Mouse (Mus musculus): Measurements from ENCODE around the gene Sorl1. TPM values are rescaled to one million over a fixed set of nuclear protein-coding genes. Genes with fewer than 3 reads are reported as not detected.

Gene Sorl1
- polyA plus RNA-seq (2015; fragmentation: Nextera tagmentation; extraction: Ambion mirVana) = 2.8 and 3.6 TPM in 2 replicates

DNA sequence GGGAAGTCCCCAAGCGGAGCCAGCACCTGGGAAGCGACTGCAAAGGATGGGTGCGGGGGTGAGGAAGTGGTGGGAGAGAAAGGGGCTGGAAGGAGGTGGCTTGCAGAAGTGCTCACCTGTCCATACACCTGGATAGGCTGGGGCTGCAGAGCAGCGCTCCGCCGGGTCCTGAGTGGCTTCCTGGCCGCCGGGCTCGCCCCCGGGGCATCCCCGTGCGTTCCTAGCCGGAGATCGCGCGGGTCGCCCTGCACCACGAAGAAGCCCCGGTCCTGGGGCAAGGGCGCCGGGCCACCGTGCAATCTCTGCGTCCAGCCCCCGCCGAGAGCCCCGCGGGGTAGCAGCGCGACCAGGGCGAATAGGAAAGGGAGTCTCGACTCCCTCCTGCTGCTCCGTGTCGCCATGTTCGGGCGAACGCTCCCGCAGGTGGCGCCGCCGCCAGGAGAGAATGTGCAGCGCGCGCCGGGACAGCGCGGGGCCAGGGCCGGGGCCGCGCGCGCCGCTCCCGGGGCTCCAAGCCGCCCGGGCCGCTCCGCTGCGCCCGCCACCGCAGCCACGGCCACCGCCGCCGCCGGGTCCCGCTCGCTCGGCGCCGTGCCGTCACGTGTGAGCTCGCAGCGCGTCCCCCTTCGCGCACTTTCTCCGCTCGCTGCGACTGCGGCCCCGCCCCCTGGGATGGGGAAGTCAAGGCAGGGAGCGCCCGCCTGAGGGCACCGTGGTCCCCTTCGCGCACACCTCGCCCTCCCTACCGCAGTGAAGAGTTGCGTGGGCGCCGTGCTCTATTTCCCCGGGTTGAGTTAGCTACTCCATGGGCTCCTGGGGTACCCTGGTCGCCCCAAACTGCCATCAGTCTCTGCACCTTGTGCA is at the start of gene Sorl1:
Gene Sorl1, minus strand, starts transcription at position 585 of the 864 bp plus-strand sequence.
- Histone ChIP-seq H3K27me3 (replicated peaks; ENCODE audit: control insufficient read depth, insufficient read depth, low read length) (no peaks in the 10 kb centered on the region), H3K9ac (ENCODE audit: low read depth, low read length) (peak within 1 kb of the TSS; percentile 69), H3K9me3 (ENCODE audit: control insufficient read depth) (no peaks in the 10 kb centered on the region), H3K4me3 (ENCODE audit: low read depth, low read length) (peak within 1 kb of the TSS; percentile 93), H3K27ac (ENCODE audit: low read depth, low read length) (peak within 1 kb of the TSS; percentile 50; the same call in 1 of the 2 replicates), H3K4me2 (replicated peaks; ENCODE audit: low read depth) (peak within 1 kb of the TSS; percentile 97), H3K4me1 (replicated peaks; ENCODE audit: control insufficient read depth, insufficient read depth, low read length) (no peaks in the 10 kb centered on the region), H3K36me3 (ENCODE audit: control insufficient read depth, insufficient read depth) (no peaks in the 10 kb centered on the region)
- WGBS = under 1% methylated on average over 86 of the region's 94 CpGs
- peak; percentile 77 for TF ChIP-seq CTCF (IDR thresholded peaks at IDR 0.05; ENCODE audit: low read depth)
- ATAC-seq = peak; percentile 79

GRCm38 (mm10) chr9:42173781-42174180 is 49.7 kb upstream of the Sorl1 start:
- H3K9me3 ChIP-seq (ENCODE audit: control insufficient read depth) = no peaks in the 10 kb centered on the region
- H3K4me1 ChIP-seq (replicated peaks; ENCODE audit: control insufficient read depth, insufficient read depth, low read length) = no peaks in the 10 kb centered on the region
- H3K27me3 ChIP-seq (replicated peaks; ENCODE audit: control insufficient read depth, insufficient read depth, low read length) = no peaks in the 10 kb centered on the region
- 75% methylated on average over 3 of the region's 3 CpGs for WGBS
- no peaks in the 10 kb centered on the region for H3K36me3 ChIP-seq (ENCODE audit: control insufficient read depth, insufficient read depth)
- TF ChIP-seq CTCF (IDR thresholded peaks at IDR 0.05; ENCODE audit: low read depth) = no peak
- H3K27ac ChIP-seq (ENCODE audit: low read depth, low read length) = no peak overlapping the region
- no peak overlapping the region for H3K9ac ChIP-seq (ENCODE audit: low read depth, low read length)
- H3K4me2 ChIP-seq (replicated peaks; ENCODE audit: low read depth) = no peak overlapping the region
- ATAC-seq = no peak
- H3K4me3 ChIP-seq (ENCODE audit: low read depth, low read length) = no peak overlapping the region

GRCm38 (mm10) chr9:42169491-42169890 is 45.4 kb upstream of the Sorl1 start:
- Histone ChIP-seq H3K27ac (ENCODE audit: low read depth, low read length) (no peak overlapping the region), H3K9me3 (ENCODE audit: control insufficient read depth) (no peaks in the 10 kb centered on the region), H3K4me1 (replicated peaks; ENCODE audit: control insufficient read depth, insufficient read depth, low read length) (no peaks in the 10 kb centered on the region), H3K9ac (ENCODE audit: low read depth, low read length) (no peak overlapping the region), H3K27me3 (replicated peaks; ENCODE audit: control insufficient read depth, insufficient read depth, low read length) (no peaks in the 10 kb centered on the region), H3K4me2 (replicated peaks; ENCODE audit: low read depth) (no peak overlapping the region), H3K4me3 (ENCODE audit: low read depth, low read length) (no peak overlapping the region), H3K36me3 (ENCODE audit: control insufficient read depth, insufficient read depth) (no peaks in the 10 kb centered on the region)
- WGBS = 86% methylated on average over 8 of the region's 8 CpGs
- no peak for TF ChIP-seq CTCF (IDR thresholded peaks at IDR 0.05; ENCODE audit: low read depth)
- ATAC-seq = no peak

DNA sequence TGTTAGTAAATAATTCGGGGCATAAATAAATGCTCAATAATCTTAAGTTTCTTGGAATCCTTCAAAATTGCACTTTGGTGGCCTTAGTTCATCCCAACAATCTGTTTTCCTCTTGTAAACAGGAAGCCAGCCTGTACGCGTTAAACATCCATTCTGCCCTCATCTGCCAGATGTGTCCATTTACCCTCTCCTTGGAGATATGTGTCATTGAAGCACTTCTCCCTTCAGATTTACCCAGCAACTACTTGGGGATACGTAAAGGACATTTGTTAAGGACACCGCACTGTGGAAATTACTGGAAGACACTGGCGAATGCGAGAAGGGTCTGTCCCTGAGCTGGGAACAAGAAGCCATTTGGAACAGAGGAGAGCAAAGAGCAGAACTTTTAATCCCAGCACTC is 44.9 kb upstream of the Sorl1 start:
- WGBS = 83% methylated on average over 7 of the region's 7 CpGs
- H3K9ac ChIP-seq (ENCODE audit: low read depth, low read length) = no peak overlapping the region
- H3K9me3 ChIP-seq (ENCODE audit: control insufficient read depth) = no peaks in the 10 kb centered on the region
- no peak overlapping the region for H3K4me3 ChIP-seq (ENCODE audit: low read depth, low read length)
- no peaks in the 10 kb centered on the region for H3K27me3 ChIP-seq (replicated peaks; ENCODE audit: control insufficient read depth, insufficient read depth, low read length)
- no peaks in the 10 kb centered on the region for H3K36me3 ChIP-seq (ENCODE audit: control insufficient read depth, insufficient read depth)
- no peak for TF ChIP-seq CTCF (IDR thresholded peaks at IDR 0.05; ENCODE audit: low read depth)
- H3K4me1 ChIP-seq (replicated peaks; ENCODE audit: control insufficient read depth, insufficient read depth, low read length) = no peaks in the 10 kb centered on the region
- no peak overlapping the region for H3K4me2 ChIP-seq (replicated peaks; ENCODE audit: low read depth)
- ATAC-seq = no peak
- no peak overlapping the region for H3K27ac ChIP-seq (ENCODE audit: low read depth, low read length)

GRCm38 (mm10) chr9:42164930-42165329 is 40.8 kb upstream of the Sorl1 start:
- 74% methylated on average over 2 of the region's 2 CpGs for WGBS
- no peak for ATAC-seq
- H3K9me3 ChIP-seq (ENCODE audit: control insufficient read depth) = no peaks in the 10 kb centered on the region
- H3K27me3 ChIP-seq (replicated peaks; ENCODE audit: control insufficient read depth, insufficient read depth, low read length) = no peaks in the 10 kb centered on the region
- no peak overlapping the region for H3K4me3 ChIP-seq (ENCODE audit: low read depth, low read length)
- H3K27ac ChIP-seq (ENCODE audit: low read depth, low read length) = no peak overlapping the region
- H3K4me2 ChIP-seq (replicated peaks; ENCODE audit: low read depth) = no peak overlapping the region
- H3K36me3 ChIP-seq (ENCODE audit: control insufficient read depth, insufficient read depth) = no peaks in the 10 kb centered on the region
- peak; percentile 43 for TF ChIP-seq CTCF (IDR thresholded peaks at IDR 0.05; ENCODE audit: low read depth)
- H3K4me1 ChIP-seq (replicated peaks; ENCODE audit: control insufficient read depth, insufficient read depth, low read length) = no peaks in the 10 kb centered on the region
- H3K9ac ChIP-seq (ENCODE audit: low read depth, low read length) = no peak overlapping the region

DNA sequence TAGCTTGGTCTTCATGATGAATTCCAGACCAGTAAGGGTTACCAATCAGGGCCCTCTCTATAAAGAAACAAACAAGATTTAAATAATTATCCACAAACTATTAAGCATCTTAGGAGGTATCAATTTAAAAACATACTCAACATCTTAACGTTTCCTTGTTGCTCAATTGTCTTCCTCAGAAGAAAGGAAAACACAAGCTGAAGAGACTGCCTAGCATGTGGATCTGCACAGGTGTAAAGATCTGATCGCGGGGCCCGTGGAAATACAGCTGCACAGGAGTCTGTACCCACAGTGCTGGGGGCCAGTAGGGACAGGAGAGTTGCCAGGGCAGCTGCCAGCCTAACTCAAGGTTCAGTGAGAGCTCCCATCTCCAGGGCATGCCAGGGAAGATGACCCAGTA is 38.9 kb upstream of the Sorl1 start:
- Histone ChIP-seq H3K4me2 (replicated peaks; ENCODE audit: low read depth) (no peak overlapping the region), H3K9me3 (ENCODE audit: control insufficient read depth) (no peaks in the 10 kb centered on the region), H3K27ac (ENCODE audit: low read depth, low read length) (no peak overlapping the region), H3K4me1 (replicated peaks; ENCODE audit: control insufficient read depth, insufficient read depth, low read length) (no peaks in the 10 kb centered on the region), H3K27me3 (replicated peaks; ENCODE audit: control insufficient read depth, insufficient read depth, low read length) (no peaks in the 10 kb centered on the region), H3K4me3 (ENCODE audit: low read depth, low read length) (no peak overlapping the region), H3K36me3 (ENCODE audit: control insufficient read depth, insufficient read depth) (no peaks in the 10 kb centered on the region), H3K9ac (ENCODE audit: low read depth, low read length) (no peak overlapping the region)
- ATAC-seq = no peak
- no peak for TF ChIP-seq CTCF (IDR thresholded peaks at IDR 0.05; ENCODE audit: low read depth)
- 86% methylated on average over 4 of the region's 4 CpGs for WGBS

Data from intestine, postnatal 0 days (tissue).